Mouse (Mus musculus) kidney, postnatal 0 days (tissue): ENCODE results near the gene Syk. TPM values are rescaled to one million over a fixed set of nuclear protein-coding genes. Genes with fewer than 3 reads are reported as not detected.

Experiments
- ATAC-seq: fragments of 200-750 bp; cut with Nextera tagmentation; replicated peaks from 2 replicates; pipeline ENCODE4 v1.8.0; 2017; ENCODE audit warnings: low read depth, moderate number of reproducible peaks, moderate TSS enrichment, moderate library complexity; ENCODE audit not compliant: low FRiP score
- DNase-seq: peaks from one replicate; pipeline ENCODE4 v3.0.0-alpha.2; 2016; ENCODE audit warnings: low spot score
- H3K27ac ChIP-seq: fragments of 300-500 bp; sonication (generic); 2 replicates; pipeline ENCODE4 v1.5.1; 2014; ENCODE audit warnings: mild to moderate bottlenecking
- H3K27me3 ChIP-seq: fragments of 300-500 bp; sonication (generic); 2 replicates; pipeline ENCODE4 v1.6.1; 2014; ENCODE audit warnings: low read length, mixed read lengths; ENCODE audit not compliant: insufficient read depth
- H3K36me3 ChIP-seq: fragments of 300-500 bp; sonication (generic); 2 replicates; pipeline ENCODE4 v1.6.1; 2014; ENCODE audit warnings: low read length, mixed read lengths; ENCODE audit not compliant: insufficient read depth
- H3K4me1 ChIP-seq: fragments of 300-500 bp; sonication (generic); replicated peaks from 2 replicates; pipeline ENCODE4 v1.6.1; 2014; ENCODE audit warnings: antibody characterized with exemption, low read length, mixed read lengths; ENCODE audit not compliant: insufficient read depth
- H3K4me2 ChIP-seq: fragments of 300-500 bp; sonication (generic); 2 replicates; pipeline ENCODE4 v1.6.1; 2014; ENCODE audit warnings: mild to moderate bottlenecking, low read length, moderate library complexity, mixed read lengths
- H3K4me3 ChIP-seq: fragments of 300-500 bp; sonication (generic); replicated peaks from 2 replicates; pipeline ENCODE4 v1.5.1; 2014; ENCODE audit warnings: low read depth, low read length
- H3K9ac ChIP-seq: fragments of 300-500 bp; sonication (generic); 2 replicates; pipeline ENCODE4 v1.6.1; 2014; ENCODE audit warnings: low read depth, low read length
- H3K9me3 ChIP-seq: fragments of 300-500 bp; sonication (generic); replicated peaks from 2 replicates; pipeline ENCODE4 v1.6.1; 2016; ENCODE audit warnings: low read length, inconsistent platforms, mixed read lengths
- CTCF ChIP-seq: IDR thresholded peaks from 2 replicates; pipeline ENCODE4 v1.5.1; 2016; ENCODE audit warnings: antibody characterized with exemption, low read depth, mild to moderate bottlenecking, moderate library complexity
- WGBS: fragments of 180-500 bp; shearing (Covaris S2); extraction: QIAGEN DNeasy Blood & Tissue Kit; methylation state at CpG from one replicate; pipeline ENCODE4 v1.1.7; 2014; 5-methylcytosine and 5-hydroxymethylcytosine counted together
- polyA plus RNA-seq: library from polyadenylated mRNA; unstranded; fragments of >200 nt; fragmentation: Nextera tagmentation; extraction: Ambion mirVana; gene quantifications from 2 replicates; pipeline ENCODE4 v1.2.1, GENCODE M21; 2015

Gene Syk
- polyA plus RNA-seq, 1 experiment from 2014 or later: 3.3 TPM

DNA sequence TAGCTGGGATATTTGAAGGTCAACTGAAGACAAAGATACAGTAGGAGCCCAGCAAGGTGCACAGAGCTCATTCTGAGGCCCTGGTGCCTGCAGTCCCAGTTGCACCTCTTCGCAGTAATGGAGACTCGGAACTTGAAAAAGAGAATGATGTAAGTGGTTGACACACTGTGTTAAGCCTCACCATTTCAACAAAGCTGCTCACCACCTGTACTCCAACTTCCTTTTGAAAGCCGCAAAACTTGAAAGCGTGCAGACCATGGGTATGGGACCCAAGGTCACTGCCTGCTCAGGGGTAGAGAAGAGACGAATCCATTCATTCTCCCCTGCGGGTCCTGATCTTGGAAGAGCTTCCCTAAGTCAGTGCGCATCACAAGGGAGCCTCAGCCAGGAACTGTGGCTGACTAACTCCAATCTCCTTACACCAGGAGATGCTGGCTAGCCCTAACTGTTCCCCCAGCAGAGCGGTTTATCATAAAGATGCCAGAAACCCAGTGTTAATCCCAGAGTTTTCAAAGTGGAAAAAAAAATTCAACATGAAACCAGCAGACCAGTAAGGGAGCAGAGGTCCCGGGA is 16.7 kb upstream of the Syk start:
- no peak for ATAC-seq
- H3K27ac ChIP-seq: no peak overlapping the region
- no peaks in the 10 kb centered on the region for H3K9me3 ChIP-seq
- no peaks in the 10 kb centered on the region for H3K36me3 ChIP-seq
- no peak overlapping the region for H3K4me2 ChIP-seq
- H3K4me3 ChIP-seq: no peak overlapping the region
- TF ChIP-seq CTCF: no peak
- H3K27me3 ChIP-seq: no peaks in the 10 kb centered on the region
- 87% methylated on average over 9 of the region's 9 CpGs for WGBS
- DNase-seq: no peak
- H3K9ac ChIP-seq: no peak overlapping the region
- H3K4me1 ChIP-seq: no peaks in the 10 kb centered on the region

DNA sequence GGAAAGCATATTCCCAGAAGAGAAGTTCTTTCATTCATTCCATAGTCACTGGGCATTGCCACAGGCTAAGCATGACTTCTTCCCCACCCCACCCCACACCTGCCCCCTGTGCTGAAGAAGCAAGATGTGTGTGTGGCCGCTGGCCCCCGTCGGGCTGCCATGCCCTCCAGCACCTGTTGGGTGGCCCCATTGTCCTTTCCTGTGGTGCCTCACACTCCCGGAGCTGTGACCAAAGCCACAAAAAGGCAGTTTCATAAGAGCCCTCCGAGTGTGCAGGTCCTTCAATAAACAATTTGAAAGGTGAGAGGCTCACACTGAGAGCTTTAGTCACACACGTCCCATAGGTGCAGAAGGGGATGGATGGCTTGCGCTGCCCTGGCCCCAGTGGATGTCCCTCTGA is 16.2 kb upstream of the Syk start:
- ATAC-seq (no peak), DNase-seq (no peak)
- no peaks in the 10 kb centered on the region for H3K4me1 ChIP-seq
- no peaks in the 10 kb centered on the region for H3K9me3 ChIP-seq
- no peak overlapping the region for H3K27ac ChIP-seq
- H3K27me3 ChIP-seq: no peaks in the 10 kb centered on the region
- no peak overlapping the region for H3K4me3 ChIP-seq
- H3K4me2 ChIP-seq: no peak overlapping the region
- H3K36me3 ChIP-seq: no peaks in the 10 kb centered on the region
- H3K9ac ChIP-seq: no peak overlapping the region
- TF ChIP-seq CTCF: no peak
- WGBS: 60% methylated on average over 7 of the region's 7 CpGs

DNA sequence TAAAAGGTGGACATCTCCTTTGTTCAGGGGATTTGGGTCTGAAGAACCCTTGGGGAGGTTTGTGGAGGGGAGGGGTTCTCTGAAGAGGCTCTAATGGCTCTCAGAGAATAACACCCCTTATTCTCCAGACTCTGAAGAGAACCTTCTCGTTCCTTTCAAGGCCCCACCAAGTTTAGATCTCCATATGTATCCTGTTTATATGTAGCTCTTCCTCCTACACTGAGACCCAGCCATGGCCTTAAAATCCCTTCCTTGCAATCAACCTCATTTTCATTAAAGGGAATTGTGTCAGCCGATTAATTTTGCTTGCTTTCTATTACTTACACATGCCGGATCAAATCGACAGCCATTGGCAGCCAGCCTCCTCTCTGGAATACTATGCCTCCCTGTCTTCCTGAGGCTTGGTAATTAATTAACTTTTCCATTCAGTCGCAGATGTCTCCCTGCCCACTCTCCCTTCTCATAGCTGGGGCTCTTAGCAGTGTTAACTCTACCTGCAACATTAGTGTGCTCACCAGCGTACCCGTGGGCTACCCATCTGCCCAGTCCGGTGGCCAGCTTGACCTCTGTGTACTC is 13.7 kb upstream of the Syk start:
- no peak overlapping the region for H3K4me2 ChIP-seq
- no peak overlapping the region for H3K27ac ChIP-seq
- no peaks in the 10 kb centered on the region for H3K9me3 ChIP-seq
- no peak overlapping the region for H3K9ac ChIP-seq
- no peaks in the 10 kb centered on the region for H3K4me1 ChIP-seq
- H3K36me3 ChIP-seq: no peaks in the 10 kb centered on the region
- no peak overlapping the region for H3K4me3 ChIP-seq
- 53% methylated on average over 8 of the region's 8 CpGs for WGBS
- DNase-seq: no peak
- no peaks in the 10 kb centered on the region for H3K27me3 ChIP-seq
- no peak for TF ChIP-seq CTCF
- ATAC-seq: no peak

DNA sequence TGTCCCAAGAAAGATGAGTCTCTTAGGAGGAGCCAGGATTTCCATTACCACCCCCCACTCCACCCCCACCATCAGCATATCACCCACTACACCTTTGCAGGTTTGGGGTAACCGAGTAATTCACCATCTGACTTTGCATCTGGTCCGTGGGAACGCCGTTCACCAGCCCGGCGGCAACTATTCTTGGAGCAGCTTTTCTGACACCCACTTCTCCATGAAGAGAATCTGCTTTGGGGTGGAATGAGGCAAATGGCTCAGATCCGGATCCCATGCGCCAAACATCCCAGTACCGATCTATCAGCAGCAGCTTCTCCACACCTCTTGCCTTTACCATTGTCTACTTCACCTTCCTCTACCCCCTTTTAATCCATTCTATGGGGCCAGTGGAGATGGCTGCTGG is 12.7 kb upstream of the Syk start:
- Histone ChIP-seq H3K27ac (no peak overlapping the region), H3K4me2 (no peak overlapping the region), H3K4me1 (no peaks in the 10 kb centered on the region), H3K9ac (no peak overlapping the region), H3K36me3 (no peaks in the 10 kb centered on the region), H3K9me3 (no peaks in the 10 kb centered on the region), H3K27me3 (no peaks in the 10 kb centered on the region), H3K4me3 (no peak overlapping the region)
- no peak for ATAC-seq
- no peak for DNase-seq
- no peak for TF ChIP-seq CTCF
- WGBS: 94% methylated on average over 9 of the region's 9 CpGs

DNA sequence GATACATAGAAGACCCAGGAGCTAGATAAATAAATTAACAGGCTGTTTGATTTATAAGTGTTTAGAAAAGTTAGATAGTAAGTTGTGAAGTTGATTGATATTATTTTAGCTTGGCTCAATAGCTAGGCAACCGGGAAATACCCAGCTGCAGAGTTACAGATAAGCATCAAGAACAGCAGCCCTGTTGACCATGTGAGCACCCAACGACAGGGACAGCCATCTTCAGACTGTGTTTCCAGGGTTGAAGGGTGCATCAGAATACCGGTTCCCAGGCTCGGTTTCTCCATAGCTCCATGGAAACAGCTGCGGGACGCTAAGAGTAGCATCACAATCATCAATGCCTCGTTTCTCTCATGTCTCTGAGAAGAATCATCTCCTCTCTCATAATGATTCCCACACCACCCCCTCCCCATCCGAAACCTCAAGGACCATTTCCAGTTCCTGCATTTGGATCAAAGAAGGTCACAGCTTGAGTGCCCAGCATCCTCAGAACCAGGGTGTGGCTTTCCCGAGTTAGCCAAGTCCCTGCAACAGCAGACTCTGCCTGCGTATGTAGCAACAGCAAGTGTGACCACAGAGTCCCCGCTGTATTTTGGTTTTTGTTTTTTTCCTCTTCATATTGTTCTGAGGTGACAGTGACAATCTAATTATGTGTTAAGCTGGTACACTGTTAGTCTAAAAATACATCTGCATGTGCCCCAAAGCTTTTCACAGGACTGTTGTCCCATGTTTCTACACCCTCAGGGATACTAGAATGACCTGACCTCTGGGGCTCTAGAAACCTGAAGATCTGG is 11.2 kb upstream of the Syk start:
- Histone ChIP-seq H3K27ac (no peak overlapping the region), H3K36me3 (no peaks in the 10 kb centered on the region), H3K4me2 (no peak overlapping the region), H3K4me3 (no peak overlapping the region), H3K27me3 (no peaks in the 10 kb centered on the region), H3K9me3 (no peaks in the 10 kb centered on the region), H3K9ac (no peak overlapping the region), H3K4me1 (no peaks in the 10 kb centered on the region)
- TF ChIP-seq CTCF: no peak
- 76% methylated on average over 11 of the region's 11 CpGs for WGBS
- ATAC-seq (no peak), DNase-seq (no peak)

DNA sequence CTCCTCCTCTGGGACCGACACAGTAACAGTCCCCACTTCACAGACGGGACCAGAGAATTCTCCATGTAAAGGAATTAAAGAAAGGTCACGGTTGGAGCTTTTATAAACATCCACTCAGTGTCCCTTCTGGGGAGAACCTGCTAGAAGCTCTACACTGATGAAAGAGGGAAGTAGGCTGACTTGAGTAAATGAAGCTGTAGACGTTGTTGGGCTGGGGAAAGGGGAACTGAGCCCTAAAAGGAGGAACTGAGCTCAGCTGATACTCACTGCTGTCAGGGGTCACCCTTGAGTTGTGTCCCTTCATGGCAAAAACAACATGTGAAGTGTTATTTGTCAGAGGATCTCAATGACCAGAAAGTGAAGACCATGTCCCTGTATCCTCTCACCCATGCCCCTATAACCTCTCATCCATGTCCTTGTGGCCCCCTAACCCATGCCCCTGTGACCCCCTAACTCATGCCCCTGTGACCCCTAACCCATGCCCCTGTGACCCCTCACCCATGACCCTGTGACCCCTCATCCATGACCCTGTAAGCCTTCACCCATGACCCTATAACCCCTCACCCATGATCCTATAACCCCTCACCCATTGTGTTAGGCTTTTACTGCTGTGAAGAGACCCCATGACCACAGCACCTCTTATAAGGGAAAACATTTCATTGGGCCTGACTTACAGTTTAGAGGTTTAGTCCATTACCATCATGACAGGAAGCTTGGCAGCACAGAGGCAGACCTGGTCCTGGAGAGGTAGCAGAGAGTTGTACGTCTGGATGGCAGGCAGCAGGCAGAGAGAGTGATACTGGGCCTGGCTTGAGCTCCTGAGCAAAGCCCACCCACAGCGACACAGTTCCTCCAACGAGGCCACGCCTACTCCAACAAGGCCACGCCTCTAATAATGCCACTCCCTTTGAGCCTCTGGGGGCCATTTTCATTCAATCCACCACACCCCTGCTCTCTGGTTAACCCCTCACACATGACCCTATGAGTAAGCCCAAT is 10.2 kb upstream of the Syk start:
- H3K27ac ChIP-seq: no peak overlapping the region
- no peak overlapping the region for H3K4me2 ChIP-seq
- DNase-seq: peak; percentile 18
- H3K4me3 ChIP-seq: no peak overlapping the region
- 68% methylated on average over 9 of the region's 9 CpGs for WGBS
- H3K36me3 ChIP-seq: no peaks in the 10 kb centered on the region
- H3K4me1 ChIP-seq: 0 out of 2 replicates have a peak, but pooled peaks cover 4% of the 10 kb centered on the region
- no peaks in the 10 kb centered on the region for H3K9me3 ChIP-seq
- no peak for ATAC-seq
- no peak for TF ChIP-seq CTCF
- no peak overlapping the region for H3K9ac ChIP-seq
- H3K27me3 ChIP-seq: no peaks in the 10 kb centered on the region
